Mouse (Mus musculus) NIH3T3 (cell line): ENCODE data around the gene Pcnt.

Experiments used
- DNase-seq: peaks from one replicate; pipeline ENCODE4 v3.0.0-alpha.2; 2012; ENCODE audit warnings: low read depth

The Pcnt gene

GRCm38 (mm10) chr10:76408520-76408919 lies 34.1 kb downstream of the Pcnt start:
- DNase-seq, result no peak

- DNase-seq, result no peak
These were observed 50.0 kb downstream of the Pcnt start for GRCm38 (mm10) chr10:76392596-76392995.

- DNase-seq, result peak; percentile 51
These were observed 50.8 kb downstream of the Pcnt start for GRCm38 (mm10) chr10:76391786-76392185.

- no peak for DNase-seq
These were observed 51.4 kb downstream of the Pcnt start for GRCm38 (mm10) chr10:76391166-76391565.

- DNase-seq, result no peak
These were observed 67.6 kb downstream of the Pcnt start for GRCm38 (mm10) chr10:76374981-76375380.

- DNase-seq, result no peak
These were observed 70.8 kb downstream of the Pcnt start for GRCm38 (mm10) chr10:76371736-76372135.

- no peak for DNase-seq
These were observed 73.8 kb downstream of the Pcnt start for GRCm38 (mm10) chr10:76368766-76369165.

GRCm38 (mm10) chr10:76363233-76363632 lies 79.4 kb downstream of the Pcnt start:
- DNase-seq, result no peak

GRCm38 (mm10) chr10:76358468-76358867 lies 84.1 kb downstream of the Pcnt start:
- DNase-seq, result peak; percentile 84

- peak; percentile 15 for DNase-seq
These were observed 85.2 kb downstream of the Pcnt start for GRCm38 (mm10) chr10:76357286-76357875.

- no peak for DNase-seq
These were observed 87.6 kb downstream of the Pcnt start for GRCm38 (mm10) chr10:76354974-76355373.

- no peak for DNase-seq
These were observed 88.6 kb downstream of the Pcnt start for GRCm38 (mm10) chr10:76353986-76354385.

- no peak for DNase-seq
These were observed 90.6 kb downstream of the Pcnt start for GRCm38 (mm10) chr10:76351953-76352352.

GRCm38 (mm10) chr10:76346589-76346988 lies 96.0 kb downstream of the Pcnt start:
- peak; percentile 85 for DNase-seq

- DNase-seq, result peak; percentile 35
These were observed 96.5 kb downstream of the Pcnt start for GRCm38 (mm10) chr10:76346043-76346491.

GRCm38 (mm10) chr10:76345540-76345902 lies 97.1 kb downstream of the Pcnt start:
- DNase-seq, result no peak

GRCm38 (mm10) chr10:76344711-76345539 lies 97.7 kb downstream of the Pcnt start, which contains the start of gene Dip2a:
Gene Dip2a (minus strand): TSS chr10:76345291.
- DNase-seq, result peak; percentile 98

- no peak for DNase-seq
These were observed 108.2 kb downstream of the Pcnt start for GRCm38 (mm10) chr10:76334350-76334749.

GRCm38 (mm10) chr10:76332040-76332439 lies 110.5 kb downstream of the Pcnt start:
- no peak for DNase-seq

GRCm38 (mm10) chr10:76329093-76329492 lies 113.5 kb downstream of the Pcnt start:
- no peak for DNase-seq

GRCm38 (mm10) chr10:76328574-76328973 lies 114.0 kb downstream of the Pcnt start:
- peak; percentile 19 for DNase-seq

GRCm38 (mm10) chr10:76326304-76327006 lies 116.1 kb downstream of the Pcnt start:
- DNase-seq, result peak; percentile 66

GRCm38 (mm10) chr10:76317623-76318022 lies 125.0 kb downstream of the Pcnt start:
- DNase-seq, result no peak
